Mouse (Mus musculus) fibroblast of lung, adult 2 months (primary cell): Measurements from ENCODE around the gene Gm13199.

Experiments used
- DNase-seq: peaks from one replicate; pipeline ENCODE4 v3.0.0-alpha.2; 2011; ENCODE audit warnings: low read depth

Gm13199 gene

DNA sequence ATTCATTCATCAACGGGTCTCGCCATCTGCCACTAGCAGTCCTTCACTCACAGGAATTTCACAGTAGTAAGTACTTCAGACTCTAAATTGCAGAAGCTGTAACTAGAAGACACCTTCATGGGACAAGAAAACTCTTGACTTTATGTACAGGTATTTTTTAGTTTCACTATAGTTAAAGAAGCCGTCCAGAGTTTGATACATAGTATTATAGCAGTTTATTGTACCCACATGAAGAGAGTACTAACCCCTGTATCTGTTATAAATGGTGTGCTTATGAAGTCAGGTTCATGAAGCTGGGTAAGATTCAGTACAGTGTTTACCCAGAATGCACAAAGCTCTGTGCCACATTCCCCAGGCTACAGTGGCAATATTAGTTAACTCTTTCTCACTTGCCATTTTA, at the start of gene Gm13199:
Gm13199 (minus strand) TSS at position 101 of the 400 bp plus-strand sequence.
- DNase-seq, result no peak

GRCm38 (mm10) chr2:5911282-5911965, 48.7 kb upstream of the Gm13199 start:
- DNase-seq, result no peak

DNA sequence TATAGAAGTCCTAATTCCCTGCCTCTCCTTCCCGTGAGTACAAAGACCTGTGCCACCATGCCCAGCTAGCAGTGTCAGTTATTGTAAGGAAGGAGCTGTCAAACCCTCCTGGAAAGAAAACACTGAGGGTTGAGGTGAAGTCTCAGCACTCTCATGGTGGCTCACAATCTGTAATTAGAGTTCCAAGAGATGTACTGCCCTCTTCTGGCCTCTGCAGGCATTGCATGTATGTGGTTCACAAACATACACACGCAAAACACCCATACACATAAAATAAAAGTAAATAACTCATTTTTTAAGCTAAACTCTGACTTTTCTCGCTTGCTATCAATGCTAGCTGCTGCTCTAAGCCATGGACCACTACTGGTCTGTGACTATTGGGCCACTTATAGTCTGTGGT, 43.9 kb upstream of the Gm13199 start:
- DNase-seq, result peak; percentile 8

GRCm38 (mm10) chr2:5906092-5906491, 43.4 kb upstream of the Gm13199 start:
- no peak for DNase-seq

- no peak for DNase-seq
Observed at GRCm38 (mm10) chr2:5900145-5900544, 37.4 kb upstream of the Gm13199 start.

- peak; percentile 79 for DNase-seq
Observed at GRCm38 (mm10) chr2:5894843-5895570, 32.3 kb upstream of the Gm13199 start, which contains the start of gene Sec61a2. Gene Sec61a2, minus strand, starts transcription at chr2:5895432.

DNA sequence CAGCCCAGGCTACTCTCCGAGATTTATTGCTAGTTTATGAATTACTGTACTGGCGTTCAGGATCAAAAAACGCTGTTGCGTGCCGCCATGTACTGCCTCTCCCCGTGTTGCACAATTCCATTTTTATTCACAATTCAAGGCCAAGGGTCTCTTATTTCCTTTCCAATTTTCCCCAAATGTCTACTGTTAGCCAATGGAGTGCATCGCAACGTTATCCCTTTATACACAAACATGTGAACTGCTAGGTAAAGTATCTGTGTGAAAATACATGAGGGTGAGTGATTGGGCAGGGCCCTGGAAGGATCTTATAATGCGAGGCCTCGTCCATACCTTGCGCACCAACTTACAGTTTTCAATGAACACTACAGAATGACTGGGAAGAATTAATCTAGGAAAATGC, 31.6 kb upstream of the Gm13199 start:
- peak; percentile 6 for DNase-seq

- DNase-seq, result no peak
Observed at GRCm38 (mm10) chr2:5889412-5889811, 26.7 kb upstream of the Gm13199 start.

GRCm38 (mm10) chr2:5888865-5889264, 26.1 kb upstream of the Gm13199 start:
- DNase-seq, result no peak

DNA sequence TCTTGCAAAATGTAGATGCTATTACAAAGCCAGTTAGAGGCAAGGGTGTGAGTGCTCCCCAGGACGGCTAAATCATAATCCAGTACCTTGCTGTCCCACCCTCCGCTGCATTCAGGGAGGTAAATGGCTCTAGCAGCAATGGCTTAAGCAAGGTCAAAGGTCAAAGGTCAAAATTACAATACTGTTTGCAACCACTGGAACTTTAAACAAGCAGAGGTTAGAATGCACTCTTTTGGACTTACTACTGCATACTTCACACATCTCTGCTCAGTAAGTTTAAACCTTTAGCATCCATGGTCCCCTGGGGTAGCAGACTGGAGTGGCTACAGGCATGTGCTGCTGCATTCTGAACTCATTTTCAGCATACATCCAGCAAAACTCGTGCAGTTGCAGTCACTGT, 14.7 kb upstream of the Gm13199 start:
- DNase-seq, result no peak

GRCm38 (mm10) chr2:5869746-5870145, 7.0 kb upstream of the Gm13199 start:
- DNase-seq, result no peak

DNA sequence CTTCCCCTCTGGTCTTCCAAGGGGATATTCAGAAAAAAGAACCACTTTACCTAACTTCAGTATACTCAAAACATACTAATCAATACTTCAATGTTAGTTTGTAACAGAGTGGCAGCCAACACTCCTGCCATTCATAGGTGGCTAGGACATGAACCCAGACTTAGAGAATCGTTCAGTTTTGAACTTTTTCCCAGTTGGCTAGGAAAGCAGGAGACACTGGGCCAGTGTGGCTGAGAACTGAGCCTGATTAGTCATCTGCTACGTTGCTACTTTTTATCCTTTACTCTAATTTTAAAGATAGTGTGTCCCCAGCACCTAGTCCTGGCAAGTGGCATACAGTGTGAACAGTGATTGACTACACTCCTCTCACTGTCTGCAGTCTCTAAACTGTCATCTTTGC, 4.9 kb upstream of the Gm13199 start:
- peak; percentile 10 for DNase-seq

- DNase-seq, result no peak
Observed at GRCm38 (mm10) chr2:5851866-5852265, 10.9 kb downstream of the Gm13199 start.

- DNase-seq, result no peak
Observed at GRCm38 (mm10) chr2:5851116-5851515, 11.6 kb downstream of the Gm13199 start.

DNA sequence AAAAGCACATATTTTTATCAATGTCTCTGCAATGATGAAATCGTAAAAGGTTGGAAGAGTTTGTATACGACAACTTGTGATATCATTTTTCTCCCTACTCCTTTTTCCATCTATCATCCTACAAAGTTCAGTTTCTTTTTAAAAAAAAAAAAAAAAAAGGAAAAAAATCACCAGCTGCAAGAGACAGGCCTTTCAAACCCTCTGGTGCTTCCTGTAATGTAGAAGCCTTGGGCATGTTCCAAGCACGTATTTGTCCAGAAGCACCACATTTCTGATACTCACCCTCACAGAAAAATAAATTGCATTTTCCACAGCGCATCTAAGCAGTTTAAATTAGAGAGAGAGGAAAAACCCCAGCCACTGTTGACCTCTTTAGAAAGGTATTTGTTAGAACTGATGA, 16.9 kb downstream of the Gm13199 start:
- DNase-seq, result no peak

DNA sequence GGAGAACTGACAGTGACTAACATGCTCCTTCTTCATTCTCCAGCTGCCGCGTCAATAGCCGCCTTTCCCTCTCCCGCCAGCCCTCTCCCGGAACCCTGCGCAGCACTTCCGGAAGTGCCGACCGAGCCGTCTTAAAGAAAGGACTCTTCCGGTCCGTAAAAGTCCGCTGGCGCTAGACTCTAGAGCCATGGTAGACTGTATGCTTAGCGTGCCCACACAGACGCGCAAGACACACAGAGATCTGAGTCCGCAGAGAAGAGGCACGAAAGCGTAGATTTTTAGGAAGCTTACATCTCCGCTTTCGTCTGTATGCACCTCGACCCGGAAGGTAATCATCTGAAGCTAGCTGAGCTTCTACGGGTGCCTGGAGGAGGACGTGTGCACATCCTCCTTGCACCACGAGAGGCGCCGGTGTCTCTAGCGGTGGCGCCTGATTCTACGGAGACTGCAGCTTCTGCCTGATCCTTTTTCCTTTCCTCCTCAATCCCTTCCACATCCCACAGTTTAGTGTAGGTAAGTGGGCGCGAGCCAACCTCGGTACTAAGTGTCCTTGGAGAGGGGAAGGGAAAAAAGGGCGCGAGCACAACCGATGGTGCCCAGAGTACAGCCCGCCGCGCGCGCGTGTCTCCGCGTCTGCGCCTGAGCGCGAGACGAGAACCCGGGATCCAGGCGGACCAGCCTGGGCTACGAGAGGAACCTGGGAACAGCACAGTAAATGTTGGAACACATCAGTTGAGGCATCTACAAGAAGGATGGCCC, 17.7 kb downstream of the Gm13199 start, which contains the start of the genes Nudt5 and Cdc123:
Nudt5 (plus strand) TSS at position 147 of the 759 bp plus-strand sequence.
Cdc123 (minus strand) TSS at position 292 of the 759 bp plus-strand sequence.
- peak; percentile 81 for DNase-seq

GRCm38 (mm10) chr2:5844181-5844872, 18.4 kb downstream of the Gm13199 start:
- DNase-seq, result no peak

DNA sequence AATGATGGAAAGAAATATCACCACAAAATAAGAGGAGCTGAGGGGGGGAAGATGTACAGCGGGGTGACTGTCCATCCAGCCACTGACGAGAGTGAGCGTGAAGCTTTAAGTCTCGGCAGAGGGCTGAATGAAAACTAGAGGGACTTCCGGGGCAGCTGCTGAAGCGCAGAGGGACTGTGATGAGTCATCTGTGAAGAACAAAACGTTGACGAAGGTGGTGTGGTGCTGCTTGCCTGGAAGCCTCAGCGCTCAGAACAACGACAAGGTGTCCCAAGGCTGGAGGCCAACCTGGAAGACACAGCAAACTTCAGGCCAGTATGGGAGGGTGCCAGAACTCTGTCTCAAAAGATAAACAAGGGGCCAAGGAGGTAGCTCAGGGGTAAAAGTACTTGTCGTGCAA, 21.9 kb downstream of the Gm13199 start:
- DNase-seq, result no peak

- no peak for DNase-seq
Observed at GRCm38 (mm10) chr2:5825265-5825913, 37.3 kb downstream of the Gm13199 start.

DNA sequence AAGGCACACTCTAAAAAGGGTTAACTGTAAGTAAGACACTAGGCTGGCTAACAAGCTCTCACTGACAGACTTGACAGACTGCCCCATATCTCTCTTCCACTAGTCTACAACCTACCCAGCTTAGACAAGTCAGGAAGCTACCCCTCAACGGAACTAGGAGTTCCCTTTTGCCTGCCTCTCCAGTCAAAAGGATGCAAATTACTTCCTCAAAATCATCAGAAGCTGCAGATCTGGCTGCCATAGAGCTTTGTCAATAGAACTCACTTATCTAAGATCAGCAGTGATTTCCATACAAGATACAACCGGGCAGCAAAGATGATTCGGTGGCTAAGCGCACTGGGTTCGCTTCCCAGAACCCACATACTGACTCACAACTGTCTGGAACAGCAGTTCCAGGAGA, 38.0 kb downstream of the Gm13199 start:
- no peak for DNase-seq

- DNase-seq, result no peak
Observed at GRCm38 (mm10) chr2:5824213-5824612, 38.5 kb downstream of the Gm13199 start.
